Mouse (Mus musculus) adrenal gland, postnatal 14 days (tissue): ENCODE results near the gene Mgat4b. TPM values are rescaled to one million over a fixed set of nuclear protein-coding genes. Genes with fewer than 3 reads are reported as not detected.

Experiments used
- DNase-seq: peaks from one replicate; pipeline ENCODE4 v3.0.0; 2021; ENCODE audit warnings: mixed read lengths
- total RNA-seq: library from RNA; stranded (reverse); gene quantifications from 2 replicates; pipeline ENCODE4 v1.2.3, GENCODE M21; 2021

The Mgat4b gene
- total RNA-seq, 1 experiment from 2014 or later: 113 TPM

DNA sequence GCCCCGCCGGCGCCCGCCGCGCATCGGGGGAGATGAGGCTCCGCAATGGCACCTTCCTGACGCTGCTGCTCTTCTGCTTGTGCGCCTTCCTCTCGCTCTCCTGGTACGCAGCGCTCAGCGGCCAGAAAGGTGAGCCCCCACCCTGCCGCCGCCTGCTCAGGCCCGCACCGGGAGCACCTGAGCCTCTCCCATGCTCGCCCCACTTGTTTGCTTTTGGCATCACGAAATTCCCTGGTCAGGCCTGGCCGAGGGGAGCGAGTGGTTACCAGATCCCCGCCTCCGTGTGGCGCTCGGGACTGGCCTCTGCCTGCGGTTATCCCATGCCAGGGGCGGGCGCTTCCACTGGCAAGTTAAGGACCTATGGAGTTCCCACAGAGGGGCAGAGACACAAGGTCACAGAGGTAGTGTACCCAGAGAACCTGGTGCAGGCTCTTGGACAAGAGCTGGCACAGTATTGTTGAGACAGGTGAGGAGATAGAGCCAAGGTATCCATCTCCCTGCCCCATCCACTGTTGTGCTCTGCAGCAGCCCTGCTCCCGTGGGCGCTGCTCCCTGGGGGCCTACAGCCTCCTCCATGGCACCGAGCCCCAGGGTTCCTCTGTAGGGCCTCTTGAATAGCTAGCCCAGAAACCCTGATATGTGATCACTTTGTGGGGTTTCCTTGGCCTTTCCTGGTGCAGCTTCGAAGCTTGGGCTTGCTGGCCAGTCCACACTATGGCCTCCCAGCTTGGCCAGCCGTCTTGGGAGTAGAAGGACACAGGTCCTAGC is 15.1 kb downstream of the Mgat4b start:
- DNase-seq: peak; percentile 74

GRCm38 (mm10) chr11:50226406-50226805 is 15.7 kb downstream of the Mgat4b start:
- DNase-seq: no peak

- no peak for DNase-seq
These were observed 16.5 kb downstream of the Mgat4b start for GRCm38 (mm10) chr11:50227226-50227625.

- no peak for DNase-seq
These were observed 17.0 kb downstream of the Mgat4b start for GRCm38 (mm10) chr11:50227736-50228135.

DNA sequence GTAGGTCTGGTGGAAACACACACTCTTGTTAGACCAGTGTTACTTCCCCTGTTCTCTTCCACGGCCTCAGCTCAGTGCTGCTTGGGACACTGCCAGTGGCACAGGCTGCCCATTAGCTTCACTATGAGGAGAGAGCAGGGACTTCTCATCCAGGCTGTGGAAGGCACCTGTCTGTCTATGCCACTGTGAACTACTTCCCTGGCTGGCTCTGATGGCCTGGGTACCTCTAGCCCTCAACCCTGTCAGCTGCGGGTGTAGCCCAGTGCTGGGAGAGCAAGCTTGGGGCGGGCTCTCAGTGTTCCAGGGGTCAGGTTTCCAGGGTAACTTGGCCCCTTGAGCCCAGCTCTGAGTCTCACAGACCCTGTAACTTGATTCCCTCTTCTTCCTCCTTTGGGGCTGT is 18.1 kb downstream of the Mgat4b start:
- DNase-seq: peak; percentile 62

GRCm38 (mm10) chr11:50229252-50229910 is 18.7 kb downstream of the Mgat4b start:
- DNase-seq: peak; percentile 85

GRCm38 (mm10) chr11:50230481-50231304 is 20.0 kb downstream of the Mgat4b start:
- DNase-seq: no peak

- DNase-seq: peak; percentile 73
These were observed 20.7 kb downstream of the Mgat4b start for GRCm38 (mm10) chr11:50231411-50231810.

DNA sequence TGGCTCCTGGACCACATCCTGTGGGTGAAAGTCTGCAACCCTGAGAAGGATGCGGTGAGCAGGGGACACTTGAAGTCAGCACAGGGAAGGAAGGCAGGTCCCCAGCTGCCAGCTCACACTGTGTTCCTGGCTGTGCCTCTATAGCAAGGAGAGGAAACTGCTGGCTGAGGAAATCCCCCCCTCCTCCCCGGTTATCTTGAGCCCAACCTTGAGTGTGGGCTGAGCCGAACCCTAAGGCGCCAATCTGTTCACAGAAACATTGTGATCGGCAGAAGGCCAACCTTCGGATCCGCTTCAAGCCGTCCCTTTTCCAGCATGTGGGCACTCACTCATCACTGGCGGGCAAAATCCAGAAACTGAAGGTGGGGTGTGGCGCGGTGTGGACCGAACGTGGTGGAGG is 22.3 kb downstream of the Mgat4b start:
- DNase-seq: no peak

DNA sequence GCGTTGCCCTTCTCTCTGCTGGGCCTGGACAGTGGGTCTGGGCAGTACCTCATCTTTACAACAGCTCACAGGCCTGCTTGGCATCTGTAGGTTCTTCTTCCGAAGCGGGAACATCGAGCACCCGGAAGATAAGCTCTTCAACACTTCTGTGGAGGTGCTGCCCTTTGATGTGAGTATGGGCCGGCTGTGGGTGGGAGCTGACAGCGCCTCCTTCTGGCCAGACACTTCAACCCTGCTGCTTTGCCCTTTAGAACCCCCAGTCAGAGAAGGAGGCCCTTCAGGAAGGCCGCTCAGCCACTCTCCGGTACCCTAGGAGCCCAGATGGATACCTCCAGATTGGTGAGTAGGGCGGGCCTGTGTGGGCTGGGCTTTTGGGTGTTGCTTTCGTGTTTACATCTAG is 23.3 kb downstream of the Mgat4b start:
- DNase-seq: peak; percentile 49

DNA sequence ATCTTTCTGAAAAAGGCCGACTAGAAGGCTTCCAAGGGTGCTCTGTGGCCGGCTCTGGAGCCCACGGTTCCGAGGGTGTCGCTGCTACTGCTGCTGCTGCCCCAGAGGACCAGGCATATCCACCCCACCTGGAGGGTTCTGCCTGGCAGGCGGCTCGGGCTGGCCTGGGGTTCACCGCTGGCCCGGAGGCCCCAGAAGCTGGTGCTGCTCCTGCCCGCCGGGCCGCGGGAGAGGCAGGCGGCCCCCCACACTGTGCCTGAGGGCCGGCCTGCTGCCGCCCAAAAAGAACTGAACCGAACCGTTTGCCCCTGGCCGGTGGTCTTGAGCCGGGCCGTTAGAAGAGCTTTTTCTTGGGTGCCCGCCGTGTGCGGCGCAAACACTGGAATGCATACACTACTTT is 23.9 kb downstream of the Mgat4b start:
- DNase-seq: no peak

DNA sequence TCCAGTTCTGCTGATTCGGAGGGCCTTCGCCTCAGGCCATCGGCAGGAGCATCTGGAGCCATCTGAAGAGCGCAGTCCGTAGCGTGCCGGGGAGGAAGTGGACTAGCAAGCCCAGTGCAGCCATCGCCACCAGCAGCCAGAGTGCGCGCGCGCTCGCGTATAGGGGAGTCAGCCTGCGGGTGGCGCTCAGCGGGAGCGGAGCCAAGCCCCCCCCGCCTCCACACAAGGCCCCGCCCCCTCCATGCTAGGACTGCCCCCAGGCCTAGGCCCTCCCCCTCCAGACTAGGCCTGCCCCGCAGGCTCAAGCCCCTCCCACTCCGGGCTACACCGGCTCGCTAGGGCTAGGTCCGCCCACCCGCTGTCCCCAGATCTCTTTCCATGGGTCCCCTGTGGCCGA is 25.8 kb downstream of the Mgat4b start:
- peak; percentile 97 for DNase-seq

DNA sequence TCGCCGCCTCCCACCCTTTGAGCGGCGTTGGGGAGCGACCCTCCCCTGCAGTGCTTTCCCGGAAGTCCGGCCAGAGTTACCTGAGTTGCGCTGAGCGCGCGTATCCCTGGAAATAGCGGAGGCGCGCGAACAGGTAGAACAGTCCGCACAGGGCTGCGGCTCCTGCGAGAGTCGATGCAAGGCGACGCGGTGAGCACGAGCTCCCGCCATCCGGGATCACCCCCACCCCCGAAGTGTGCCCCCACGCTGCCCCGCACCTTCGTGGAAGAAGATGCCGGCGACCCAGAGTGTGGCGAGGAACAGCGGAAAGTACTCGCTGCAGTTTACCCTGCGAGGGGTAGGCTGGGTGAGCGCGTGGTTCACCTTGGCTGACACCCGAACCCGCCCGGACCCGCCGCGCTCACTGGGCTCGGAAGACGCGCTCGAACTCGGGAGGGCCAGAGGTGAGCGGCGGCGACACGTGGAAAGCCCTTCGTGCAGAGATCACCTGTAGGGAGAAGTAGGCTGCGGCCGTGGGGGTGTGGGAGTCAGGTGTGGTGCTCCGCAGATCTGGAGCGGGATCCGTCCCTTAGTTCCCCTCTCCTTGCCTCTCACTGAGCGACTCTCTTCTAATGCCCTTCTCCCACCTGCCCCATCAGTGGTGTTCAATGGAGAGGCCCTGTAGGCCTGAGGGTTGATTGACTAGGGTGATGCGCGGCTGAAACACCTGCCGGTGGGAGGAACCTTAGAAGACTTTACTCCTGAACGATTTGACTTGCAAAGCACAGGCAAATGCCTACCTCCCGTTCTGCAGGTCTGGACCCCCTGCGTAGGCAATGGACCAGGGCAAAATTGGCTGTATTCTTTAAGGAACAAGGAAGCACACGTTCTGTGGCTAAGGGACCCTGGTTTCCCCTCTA is 26.5 kb downstream of the Mgat4b start:
- peak; percentile 51 for DNase-seq

GRCm38 (mm10) chr11:50238324-50238723 is 27.6 kb downstream of the Mgat4b start, which contains the start of gene Ltc4s:
Gene Ltc4s (minus strand): TSS chr11:50238616.
- peak; percentile 57 for DNase-seq

GRCm38 (mm10) chr11:50238821-50239791 is 28.4 kb downstream of the Mgat4b start:
- DNase-seq: no peak

- no peak for DNase-seq
These were observed 29.7 kb downstream of the Mgat4b start for GRCm38 (mm10) chr11:50240235-50240911.

GRCm38 (mm10) chr11:50243926-50244325 is 33.2 kb downstream of the Mgat4b start:
- DNase-seq: no peak

GRCm38 (mm10) chr11:50245269-50245668 is 34.6 kb downstream of the Mgat4b start:
- no peak for DNase-seq

DNA sequence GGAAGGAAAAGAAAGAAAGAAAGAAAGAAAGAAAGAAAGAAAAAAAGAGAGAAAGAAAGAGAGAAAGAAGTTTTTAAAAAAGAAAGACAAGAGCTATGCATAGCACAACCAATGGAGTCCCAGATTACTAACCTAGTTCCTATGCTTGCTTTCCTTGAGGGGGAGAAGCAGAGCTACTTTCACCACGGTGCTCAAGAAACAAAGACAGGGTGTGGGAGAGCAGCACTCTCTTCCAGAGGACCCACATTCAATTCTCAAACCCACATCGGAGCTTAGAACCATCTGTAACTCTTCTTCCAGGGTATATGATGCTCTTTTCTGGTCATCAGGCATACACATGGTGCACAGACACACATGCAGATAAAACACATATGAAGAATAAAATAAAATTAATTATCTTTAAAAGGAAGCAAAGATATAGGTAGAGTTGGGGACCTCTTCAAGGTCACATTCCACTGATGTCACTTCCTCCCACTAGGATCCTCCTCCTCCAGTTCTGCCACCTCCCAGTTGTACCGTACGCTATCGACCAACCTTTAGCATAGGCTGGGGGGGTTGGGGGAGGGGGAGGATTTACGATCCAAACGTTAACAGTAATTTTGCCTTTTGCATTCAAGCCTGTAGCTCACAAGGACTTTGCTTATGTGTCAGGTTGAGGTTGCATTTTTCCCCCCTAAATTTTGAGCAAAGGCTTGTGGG is 37.9 kb downstream of the Mgat4b start:
- no peak for DNase-seq
